Mouse (Mus musculus) common myeloid progenitor, adult 5-6 weeks (primary cell): ENCODE measurements around the gene Dscaml1. TPM values are rescaled to one million over a fixed set of nuclear protein-coding genes. Genes with fewer than 3 reads are reported as not detected.
A peak's percentile ranks its signal among the peaks of the same experiment; 100 is the strongest.

Experiments used
- ATAC-seq: replicated peaks from 2 replicates; pipeline ENCODE4 v1.8.0; 2016; ENCODE audit warnings: low read depth, mild to moderate bottlenecking, moderate TSS enrichment, inconsistent platforms; ENCODE audit not compliant: poor library complexity, severe bottlenecking
- total RNA-seq: library from RNA; stranded (forward); fragments of 200-1000, 187-1606 nt; gene quantifications from 2 replicates; pipeline ENCODE4 v1.2.3, GENCODE M21; 2017

Dscaml1 gene
- total RNA-seq, 1 experiment from 2014 or later, result not detected

- no peak for ATAC-seq
Observed at GRCm38 (mm10) chr9:45501295-45501927, 75.0 kb downstream of the Dscaml1 start.

GRCm38 (mm10) chr9:45501963-45502641 is 75.7 kb downstream of the Dscaml1 start:
- no peak for ATAC-seq

DNA sequence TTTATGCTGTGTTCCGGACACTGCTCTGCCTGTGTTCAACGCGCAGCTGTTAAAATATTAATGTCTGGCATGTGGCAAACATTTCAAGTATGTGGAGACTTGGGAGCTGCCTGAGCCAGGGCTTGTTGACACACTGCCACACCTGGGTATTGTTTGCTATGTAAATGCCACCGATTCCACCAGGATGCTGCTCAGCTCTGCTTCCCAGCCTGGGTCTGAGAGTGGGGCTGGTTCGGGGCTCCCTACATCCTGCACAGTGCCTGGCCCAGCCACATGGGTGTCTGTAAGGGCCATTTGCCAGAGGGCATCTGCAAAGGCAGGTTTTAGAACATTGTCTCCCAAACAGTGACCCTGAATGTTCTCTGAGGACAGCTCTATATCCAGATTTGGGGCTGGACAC is 78.5 kb downstream of the Dscaml1 start:
- ATAC-seq, result no peak

- peak; percentile 85 for ATAC-seq
Observed at GRCm38 (mm10) chr9:45505487-45505939, 79.1 kb downstream of the Dscaml1 start.

- peak; percentile 84 for ATAC-seq
Observed at GRCm38 (mm10) chr9:45507482-45507881, 81.1 kb downstream of the Dscaml1 start.

- ATAC-seq, result no peak
Observed at GRCm38 (mm10) chr9:45510806-45511546, 84.5 kb downstream of the Dscaml1 start.

DNA sequence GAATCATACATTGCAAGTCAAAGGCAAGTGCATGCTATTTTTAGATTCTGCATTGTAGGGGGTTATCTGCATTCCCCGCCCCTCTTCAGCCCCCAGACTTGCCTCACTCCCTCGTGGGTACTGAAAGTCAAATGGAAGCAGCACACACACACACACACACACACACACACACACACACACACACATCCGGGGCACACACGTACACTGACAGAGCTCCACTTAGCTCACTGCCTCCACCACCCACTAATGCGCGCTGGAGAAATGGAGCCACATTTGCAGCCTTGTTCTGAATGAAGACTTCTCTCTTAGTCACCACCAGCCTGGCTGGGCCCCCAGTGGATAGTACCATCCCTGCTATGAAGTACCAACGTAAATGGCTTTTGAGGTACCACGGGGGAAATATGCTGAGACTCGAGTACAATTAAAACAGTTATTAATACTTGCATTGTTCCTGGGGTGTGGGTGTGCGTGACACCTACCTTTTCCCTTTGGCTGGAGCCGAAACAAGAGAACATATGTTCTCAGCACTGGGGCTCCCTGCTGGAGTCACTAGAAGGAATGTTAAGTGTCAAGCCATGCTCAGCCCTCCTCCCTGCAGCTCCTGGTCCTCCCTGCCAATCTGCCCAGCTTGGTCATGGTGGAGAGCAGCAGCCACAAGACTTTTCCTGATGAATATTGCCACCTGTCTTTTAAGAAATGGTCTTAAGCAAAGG is 91.7 kb downstream of the Dscaml1 start:
- no peak for ATAC-seq

GRCm38 (mm10) chr9:45519841-45520240 is 93.4 kb downstream of the Dscaml1 start:
- no peak for ATAC-seq

DNA sequence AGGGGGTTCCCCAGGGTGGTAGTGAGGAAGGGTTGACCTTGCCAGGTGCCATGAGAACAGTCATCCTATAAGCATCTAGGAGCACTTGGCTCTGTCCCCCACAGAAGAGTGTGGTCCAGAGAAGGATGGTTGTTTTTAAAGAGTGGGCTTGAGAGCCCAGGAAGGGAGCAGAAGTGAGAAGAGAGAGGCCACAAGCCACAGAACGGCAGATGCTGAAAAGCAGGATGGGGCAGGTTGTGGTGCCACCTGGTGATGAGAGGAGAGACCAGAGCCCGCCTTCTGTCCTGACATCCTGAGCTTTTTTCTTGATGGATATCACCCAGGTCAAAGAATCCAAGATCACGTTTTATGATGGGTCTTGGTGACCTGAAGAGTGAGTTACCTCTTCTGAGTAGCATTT is 96.4 kb downstream of the Dscaml1 start:
- no peak; the same call in 1 of the 2 replicates for ATAC-seq

GRCm38 (mm10) chr9:45524505-45524904 is 98.1 kb downstream of the Dscaml1 start:
- ATAC-seq, result no peak

GRCm38 (mm10) chr9:45533253-45533652 is 106.8 kb downstream of the Dscaml1 start:
- ATAC-seq, result no peak

GRCm38 (mm10) chr9:45534472-45534988 is 108.1 kb downstream of the Dscaml1 start:
- ATAC-seq, result no peak

DNA sequence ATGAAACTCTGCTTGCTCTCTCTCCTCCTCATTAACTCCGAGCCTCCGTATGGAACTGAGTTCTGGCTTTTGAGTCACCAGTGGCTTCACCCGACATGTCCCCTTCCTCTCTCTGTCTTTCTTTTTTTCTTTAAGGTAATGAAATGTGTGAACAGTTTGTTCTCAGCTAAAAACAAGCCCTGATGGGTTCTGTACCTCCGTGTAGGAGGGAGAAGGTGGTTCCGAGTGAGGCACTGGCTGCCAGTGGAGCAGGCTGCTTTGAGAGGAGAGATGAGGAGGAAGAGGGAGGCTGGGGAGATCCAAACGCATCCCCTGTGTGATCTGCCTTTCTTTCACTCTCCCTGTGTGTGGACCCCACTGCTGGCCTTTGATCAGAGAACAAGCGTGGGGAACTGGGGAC is 111.2 kb downstream of the Dscaml1 start:
- no peak for ATAC-seq

- ATAC-seq, result no peak
Observed at GRCm38 (mm10) chr9:45539265-45540044, 113.0 kb downstream of the Dscaml1 start.

DNA sequence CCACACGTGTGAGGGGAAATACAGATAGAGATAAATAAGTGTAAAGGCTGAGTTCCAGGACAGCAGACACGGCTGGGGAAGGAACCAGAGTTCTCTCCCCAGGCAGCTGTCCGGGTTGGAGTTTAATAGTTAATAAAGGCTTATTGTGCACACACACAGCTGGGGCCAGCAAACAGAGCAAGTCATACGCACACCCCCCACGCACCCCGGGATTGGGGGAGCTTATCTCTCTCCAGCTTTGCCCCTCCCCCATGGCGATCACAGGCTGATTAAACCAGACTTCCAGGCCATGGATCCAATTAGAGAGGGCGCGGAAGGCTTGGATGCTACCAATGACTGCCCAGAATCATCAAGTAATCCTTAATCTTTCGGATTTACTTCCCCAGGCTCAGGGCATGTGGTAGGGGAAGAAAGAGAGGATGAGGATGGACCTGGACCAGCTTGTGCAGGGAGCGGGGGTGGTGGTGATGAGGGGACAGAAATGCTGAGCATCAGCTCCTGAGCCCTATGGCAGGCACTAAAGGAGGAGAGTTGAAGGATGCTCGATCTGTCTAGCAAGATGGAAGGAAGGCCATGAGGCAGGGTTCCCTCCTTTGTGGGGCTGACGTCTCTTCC is 119.7 kb downstream of the Dscaml1 start:
- no peak for ATAC-seq

DNA sequence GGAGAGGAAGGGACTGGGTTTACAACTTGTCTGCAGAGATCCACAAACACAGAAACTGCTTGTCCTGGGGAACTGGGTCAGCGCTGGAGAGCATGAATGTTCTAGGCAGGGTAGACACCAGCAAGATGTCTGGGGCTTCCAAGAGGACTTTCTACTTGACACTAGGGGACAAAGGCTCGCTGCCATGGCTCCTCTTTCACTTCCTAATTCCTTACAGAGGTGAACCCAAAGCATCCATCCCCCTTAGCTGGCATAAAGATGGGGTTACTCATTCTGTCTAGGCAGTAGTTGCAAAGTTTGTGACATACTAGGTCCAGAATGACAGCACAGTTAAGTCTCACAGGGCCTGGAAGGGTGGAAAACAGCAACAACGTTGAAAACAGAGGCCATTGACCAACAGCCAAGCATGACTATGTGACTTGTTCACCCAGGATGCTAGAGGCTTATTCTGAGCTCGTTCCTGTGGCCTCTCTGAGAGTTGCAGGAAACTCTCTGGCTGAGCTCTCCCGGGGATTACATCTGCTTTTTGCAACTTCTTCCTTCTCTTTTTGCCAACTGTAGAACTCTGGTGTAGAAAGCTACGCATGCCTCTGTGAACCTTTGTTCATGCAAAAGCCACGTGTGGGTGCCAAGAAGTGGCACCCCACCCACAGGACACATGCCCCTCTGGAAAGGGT is 120.6 kb downstream of the Dscaml1 start:
- peak; percentile 65 for ATAC-seq

- ATAC-seq, result no peak
Observed at GRCm38 (mm10) chr9:45549796-45550195, 123.4 kb downstream of the Dscaml1 start.

DNA sequence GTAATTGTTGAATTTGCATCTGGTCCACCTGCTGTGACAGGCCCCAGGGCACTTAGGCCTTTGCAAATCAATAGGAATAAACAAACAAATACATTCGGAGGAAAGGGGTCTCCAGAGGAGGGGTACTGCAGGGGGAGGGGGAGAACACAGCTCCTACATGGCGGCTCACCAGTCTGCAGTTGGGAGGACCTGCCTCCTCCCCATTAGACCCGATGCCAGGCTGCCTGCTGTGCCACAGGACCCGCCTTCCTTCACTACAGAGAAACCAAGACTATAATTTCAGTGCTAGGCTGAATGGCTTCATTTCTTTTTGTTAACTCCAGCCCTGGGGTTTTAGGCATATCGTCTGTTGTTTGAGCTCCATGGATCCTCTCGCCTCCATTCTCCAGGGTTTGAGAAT is 123.8 kb downstream of the Dscaml1 start:
- no peak for ATAC-seq

DNA sequence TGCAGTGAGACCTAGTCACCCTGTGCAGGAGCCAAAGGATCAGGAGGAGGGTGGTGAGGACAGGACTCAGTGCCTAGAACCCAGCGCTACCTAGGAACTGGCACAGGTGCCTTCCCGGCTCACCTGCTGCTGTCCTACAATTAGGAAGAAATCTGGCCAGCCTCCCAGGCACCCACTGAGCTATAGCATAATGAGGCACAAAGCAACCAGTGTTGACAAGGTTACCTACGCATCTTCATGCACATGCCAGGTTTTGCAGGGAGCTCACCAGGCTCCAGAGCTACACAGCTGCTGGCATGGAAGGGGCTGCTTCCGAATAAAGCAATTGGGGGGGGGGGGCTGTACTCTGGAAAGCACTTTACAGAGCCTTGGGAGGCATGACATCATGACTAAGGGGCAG is 124.2 kb downstream of the Dscaml1 start:
- no peak for ATAC-seq
